Mouse (Mus musculus) c-Kit-positive CD71-positive TER-119-negative erythroid progenitor cells, embryonic 14.5 days (primary cell): ENCODE results near the gene Abi3.
A peak's percentile ranks its signal among the peaks of the same experiment; 100 is the strongest.

ENCODE experiments used
- DNase-seq: peaks from one replicate; pipeline ENCODE4 v3.0.0-alpha.2; 2013; ENCODE audit warnings: low read depth

Abi3 gene

DNA sequence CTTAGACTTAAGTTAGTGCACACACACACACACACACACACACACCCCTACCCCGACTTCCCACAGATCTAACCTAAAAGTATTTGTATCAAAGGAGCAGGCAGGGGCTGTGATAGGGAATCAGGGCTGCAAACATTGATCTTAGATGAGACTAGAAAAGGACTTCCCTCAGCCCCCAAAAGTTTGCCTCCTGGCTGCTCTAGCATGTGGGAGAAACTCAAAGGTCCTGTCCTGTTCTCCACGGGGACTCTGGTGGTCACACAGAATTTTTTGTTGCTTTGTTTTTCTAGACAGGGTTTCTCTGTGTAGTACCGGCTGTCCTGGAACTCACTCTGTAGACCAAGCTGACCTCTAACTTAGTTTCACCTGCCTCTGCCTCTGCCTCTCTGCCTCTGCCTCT, 16.7 kb downstream of the Abi3 start:
- no peak for DNase-seq

DNA sequence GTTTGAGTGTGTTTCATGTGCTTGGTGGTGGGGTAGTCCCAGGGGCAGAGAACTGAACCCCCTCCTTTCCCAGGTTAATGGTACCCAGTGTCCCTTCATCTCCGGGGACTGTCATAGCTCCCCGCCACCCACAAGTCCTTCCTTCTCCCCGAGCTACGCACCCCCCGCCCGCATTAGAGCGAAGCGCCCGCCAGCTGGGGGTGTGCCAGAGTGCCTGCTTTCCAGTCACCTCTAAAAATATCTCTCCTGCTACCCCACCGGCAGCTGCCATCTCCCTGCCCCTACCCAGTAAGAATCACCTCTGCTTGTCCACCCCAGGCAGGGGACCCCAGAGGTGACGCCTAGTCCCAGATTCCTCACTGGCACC, 17.4 kb downstream of the Abi3 start:
- no peak for DNase-seq

DNA sequence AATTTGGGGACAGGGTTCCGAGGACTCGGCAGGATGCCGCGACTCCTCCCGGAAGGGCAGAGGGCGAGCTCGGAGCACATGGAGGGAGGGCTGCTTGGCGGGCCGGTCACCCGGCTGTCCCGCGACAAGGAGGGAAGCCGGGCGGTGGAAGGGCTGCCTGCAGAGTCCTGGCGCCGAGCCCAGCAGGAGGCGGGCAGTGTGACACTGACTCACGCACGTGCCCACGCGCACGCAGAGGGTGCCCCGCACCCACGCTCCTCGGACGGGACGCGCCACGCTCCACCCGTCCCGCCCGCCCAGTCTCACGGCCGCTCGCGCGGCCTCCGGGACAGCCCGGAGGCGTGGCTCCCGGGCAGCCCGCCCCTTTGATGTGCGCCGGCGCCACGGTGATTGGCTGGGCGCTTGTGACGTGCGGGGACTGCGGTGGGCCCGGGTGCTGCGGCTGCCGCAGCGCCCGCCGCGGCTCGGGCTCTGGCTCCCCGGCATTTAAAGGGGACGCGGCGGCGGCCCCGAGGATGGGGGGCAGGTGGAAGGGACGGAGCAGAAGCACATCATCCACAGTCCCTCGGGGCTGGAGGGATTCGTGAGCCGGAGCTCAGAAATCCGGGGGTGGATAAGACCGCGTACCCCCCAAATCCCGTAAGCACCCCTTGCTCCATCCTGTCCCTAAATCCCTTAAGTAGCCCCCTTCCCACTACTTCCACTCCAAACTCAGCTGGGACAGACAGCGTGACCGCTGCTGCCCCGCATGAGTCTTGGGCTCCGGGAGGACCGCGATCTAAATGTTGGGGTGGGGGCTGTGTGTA, 18.0 kb downstream of the Abi3 start, which contains the start of gene Phospho1:
Phospho1 (plus strand) TSS at position 429 of the 806 bp plus-strand sequence.
- peak; percentile 81 for DNase-seq

DNA sequence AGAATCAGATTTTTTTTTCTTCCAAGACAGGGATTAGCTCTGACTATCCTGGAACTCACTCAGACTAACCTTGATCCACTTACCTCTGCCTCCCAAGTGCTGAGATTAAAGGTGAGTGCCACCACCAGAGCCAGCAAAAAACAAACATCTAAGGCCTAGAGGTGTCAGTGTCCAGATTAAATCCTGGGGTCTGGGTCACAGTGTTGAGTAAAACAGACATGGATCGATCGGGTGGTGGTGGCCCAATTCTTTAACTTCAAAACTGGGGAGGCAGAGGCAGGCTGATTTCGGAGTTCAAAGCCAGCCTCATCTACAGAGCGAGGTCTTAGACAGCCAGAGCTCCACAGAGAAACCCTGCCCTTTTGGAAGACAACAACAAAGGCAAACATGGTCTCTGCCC, 19.8 kb downstream of the Abi3 start:
- DNase-seq, result no peak

DNA sequence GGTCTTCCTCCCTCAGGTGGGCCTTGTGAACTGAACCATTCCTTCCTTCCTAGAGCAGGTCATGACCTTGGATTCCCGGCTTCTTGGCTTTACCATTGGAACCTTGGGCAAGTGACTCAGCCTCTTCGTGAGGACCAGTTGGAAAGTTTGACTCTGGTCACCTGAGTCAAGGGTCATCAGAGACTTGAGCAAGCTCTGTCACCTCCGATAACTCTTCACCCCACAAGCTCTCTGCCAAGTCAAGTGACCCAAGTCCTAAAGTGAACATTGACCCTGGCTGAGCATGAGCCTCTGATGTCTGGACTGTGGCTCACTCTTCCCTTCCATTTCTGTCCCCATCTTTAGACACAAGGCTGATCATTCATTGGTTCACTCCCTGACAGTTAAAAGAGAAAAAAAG, 20.8 kb downstream of the Abi3 start:
- DNase-seq, result no peak

DNA sequence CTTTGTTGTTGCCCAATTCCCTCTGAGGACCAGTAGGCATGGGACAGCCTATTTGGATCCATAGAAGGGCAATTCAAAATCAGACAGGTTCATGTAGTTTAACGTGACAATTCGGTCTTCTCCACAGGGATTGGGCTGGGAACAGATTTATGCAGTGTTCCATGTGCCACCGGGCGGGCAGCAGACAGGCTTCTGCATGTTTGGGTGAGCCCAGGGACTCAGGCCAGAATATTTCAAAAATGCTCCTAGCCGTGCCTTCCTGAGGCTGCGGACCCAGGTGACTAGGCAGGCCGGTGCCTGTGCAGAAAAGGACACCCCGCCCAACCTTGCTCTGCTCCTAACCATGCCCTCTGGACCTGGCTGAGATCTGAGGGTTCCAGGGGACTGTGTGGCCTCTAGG, 23.1 kb downstream of the Abi3 start:
- no peak for DNase-seq

DNA sequence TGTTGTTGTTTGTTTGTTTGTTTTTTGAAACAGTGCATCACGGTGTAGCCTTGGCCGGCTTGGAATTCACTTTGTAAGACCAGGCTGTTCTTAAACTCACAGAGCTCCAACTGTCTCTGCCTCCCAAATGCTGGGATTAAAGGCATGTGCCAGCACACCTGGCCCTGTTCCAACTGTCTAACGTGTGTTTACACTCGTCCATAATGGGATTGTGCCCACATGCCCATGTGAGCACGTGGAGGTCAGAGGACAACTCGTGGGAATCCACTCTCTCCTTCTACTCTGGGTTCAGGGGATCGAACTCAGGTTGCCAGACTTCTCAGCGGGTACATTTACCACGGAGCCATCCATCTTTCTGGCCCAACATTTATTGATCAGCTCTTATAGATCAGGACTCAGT, 26.9 kb downstream of the Abi3 start:
- DNase-seq, result no peak

DNA sequence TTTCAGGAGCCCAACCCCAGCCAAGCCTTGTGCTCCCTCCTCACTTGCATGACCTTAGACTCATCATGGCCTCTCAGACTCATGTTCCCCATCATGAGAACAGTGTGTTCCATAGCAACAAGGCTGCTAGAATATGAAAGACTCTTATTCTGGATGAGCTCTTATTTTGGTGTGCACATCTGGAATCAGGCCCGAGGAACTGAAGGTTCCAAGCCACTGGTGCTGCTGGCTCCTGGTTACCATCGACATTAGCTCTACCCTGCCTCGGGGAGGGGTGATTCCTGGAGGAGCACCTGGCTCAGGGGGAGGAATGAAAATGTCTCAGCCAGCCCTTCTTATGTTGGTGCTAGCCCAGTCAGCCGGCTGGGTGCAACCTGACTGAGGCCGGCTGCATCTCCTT, 27.4 kb downstream of the Abi3 start:
- no peak for DNase-seq

DNA sequence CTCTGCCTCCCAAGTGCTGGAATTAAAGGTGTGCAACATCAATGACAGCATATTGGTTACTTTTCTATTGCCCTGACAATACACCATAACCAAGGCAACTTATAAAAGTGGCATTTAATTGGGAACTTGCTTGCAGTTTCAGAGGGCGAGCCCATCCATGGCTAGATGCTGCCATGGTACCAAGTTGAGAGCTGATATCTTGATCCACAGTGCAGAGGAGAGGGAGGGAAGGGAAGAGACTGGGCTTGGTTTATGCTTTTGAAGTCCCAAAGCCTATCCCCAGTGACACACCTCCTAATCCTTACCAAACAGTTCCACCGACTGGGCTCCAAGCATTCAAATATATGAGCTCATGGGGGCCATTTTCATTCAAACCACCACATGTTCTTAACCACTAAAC, 28.2 kb downstream of the Abi3 start:
- DNase-seq, result no peak

DNA sequence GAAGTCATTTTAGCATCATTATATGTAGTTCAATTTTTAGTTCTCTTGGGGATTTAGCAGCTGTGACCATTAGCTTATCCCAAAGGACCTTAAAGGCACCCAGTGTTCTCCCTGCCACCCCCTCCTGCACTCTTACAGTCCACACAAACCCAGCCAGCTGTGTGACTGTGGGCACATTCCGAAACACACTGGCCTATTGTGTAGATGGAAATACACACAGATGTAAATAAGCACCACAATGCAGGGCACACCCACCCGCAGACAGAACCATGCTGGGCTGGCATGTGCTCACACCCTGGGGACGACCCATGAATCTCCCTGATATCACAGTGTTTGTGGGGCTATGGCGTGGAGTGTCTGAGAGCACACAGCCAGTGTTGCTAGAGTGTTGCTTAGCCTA, 30.1 kb downstream of the Abi3 start:
- DNase-seq, result no peak

DNA sequence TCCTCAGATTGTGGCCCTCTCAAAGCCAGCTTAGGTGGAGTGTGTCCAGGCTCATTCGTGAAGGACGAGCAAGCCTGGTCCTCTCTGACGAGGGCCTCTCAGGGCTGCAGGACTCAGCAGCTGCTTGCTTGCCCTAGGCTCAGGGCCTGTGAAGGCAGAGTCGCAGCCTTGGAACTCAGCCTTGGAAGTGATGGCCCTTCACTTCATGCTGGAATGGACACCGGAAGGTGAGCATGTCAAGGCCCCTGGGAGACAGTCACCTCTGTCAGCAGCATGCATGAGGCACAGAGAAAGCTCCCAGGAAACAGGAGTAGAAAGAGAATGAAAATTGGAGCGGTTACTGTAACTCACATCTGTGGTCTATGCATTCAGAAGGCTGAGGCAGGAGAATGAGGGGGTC, 30.5 kb downstream of the Abi3 start:
- no peak for DNase-seq

DNA sequence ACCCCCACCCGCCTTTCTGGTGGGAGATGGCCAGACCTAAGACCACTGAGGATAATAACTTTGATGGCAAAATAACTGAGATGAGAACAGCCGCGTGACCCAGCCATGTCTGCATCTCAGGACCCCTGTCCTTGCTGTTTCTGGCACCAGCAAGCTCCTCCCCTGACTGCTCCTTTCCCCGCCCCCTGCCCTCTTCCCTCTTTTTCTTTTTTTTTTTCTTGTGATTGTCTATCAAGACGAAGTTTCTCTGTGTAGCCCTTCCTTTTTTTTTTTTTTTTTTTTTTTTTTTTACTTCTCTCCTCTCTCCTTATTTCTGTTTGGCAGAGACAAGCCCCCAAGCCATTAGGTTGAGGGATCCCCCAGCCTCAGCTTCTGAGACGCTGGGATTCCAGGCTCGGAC, 31.4 kb downstream of the Abi3 start:
- DNase-seq, result no peak

DNA sequence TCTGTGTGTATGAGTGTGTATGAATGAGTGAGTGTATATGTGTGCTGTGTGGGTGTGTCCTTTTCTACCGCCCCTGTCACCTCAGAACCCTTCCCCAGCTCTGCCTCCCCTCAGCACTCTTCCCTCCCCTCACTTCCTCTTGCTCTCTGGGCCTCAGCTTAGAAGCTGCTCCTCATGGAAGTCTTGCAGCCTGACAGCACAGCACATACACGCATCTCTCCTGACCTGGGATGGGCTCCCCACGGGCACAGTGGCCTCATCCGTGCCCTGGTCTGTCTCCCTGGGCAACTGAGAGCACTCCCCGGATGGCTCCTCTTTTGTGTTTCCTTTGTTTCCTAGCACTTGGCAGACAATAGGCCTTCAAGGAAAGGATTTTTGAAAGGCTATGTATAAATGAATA, 32.7 kb downstream of the Abi3 start:
- no peak for DNase-seq

DNA sequence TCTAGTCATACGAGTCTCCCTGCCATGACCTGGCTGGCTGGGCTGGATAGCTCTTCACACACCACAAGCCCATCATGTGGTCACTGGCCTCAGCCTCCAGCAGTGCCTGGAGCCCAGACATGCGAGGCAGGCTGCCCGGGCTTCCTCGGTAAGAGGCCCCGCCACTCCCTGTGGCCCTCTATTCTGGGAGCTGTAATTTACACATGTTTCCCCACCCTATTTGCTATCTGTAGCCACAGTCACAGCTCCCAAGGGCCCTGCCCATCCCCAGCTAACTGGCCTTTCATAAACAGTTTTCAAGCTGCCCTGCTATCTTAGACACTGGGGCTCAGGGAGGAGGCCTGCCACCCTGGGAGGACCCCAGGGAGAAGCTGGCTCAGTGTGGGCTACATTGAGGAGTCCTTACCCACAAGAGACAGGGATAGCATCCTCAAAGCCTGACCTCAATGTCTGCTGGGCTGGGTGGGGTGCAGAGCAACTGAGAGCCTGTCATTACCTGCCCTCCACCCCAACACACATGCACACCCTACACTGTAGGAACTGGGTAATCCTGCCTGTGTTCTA, 33.7 kb downstream of the Abi3 start:
- peak; percentile 81 for DNase-seq

DNA sequence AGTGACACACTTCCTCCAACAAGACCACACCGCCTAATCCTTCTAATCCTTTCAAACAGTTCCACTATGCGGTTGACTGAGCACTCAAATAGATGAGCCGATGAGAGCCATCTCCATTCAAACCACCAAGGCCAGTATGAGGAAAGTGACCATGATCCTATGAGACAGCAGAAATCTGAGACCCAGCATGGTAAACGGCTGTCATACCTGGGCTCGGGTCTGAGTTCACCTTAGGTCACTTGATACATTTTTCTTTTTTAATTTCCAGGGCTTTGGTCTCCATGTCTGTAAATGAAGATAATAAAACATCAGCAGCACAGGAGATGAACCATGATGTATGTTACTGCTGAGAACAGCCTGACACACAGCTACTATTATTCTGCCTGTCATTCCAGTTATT, 34.4 kb downstream of the Abi3 start:
- DNase-seq, result no peak

DNA sequence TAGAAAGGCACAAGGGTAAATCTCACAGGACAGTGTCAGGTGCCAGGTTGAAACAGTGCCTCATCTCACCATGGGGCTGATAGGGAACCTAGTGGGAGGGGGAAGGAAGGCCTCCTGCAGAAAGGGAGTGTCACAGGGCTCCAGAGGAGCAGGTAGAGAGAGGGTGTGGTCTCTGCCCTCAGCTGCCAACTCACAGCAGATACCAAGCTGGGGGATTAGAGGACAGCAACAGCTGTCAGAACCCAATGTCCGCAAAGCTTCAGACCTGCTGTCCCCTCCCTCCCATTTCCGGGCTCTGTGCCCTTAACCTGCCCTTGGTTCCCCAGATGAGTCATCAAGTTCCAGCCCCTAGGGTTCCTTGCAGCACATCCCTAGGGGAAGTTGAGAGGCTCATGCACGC, 36.7 kb downstream of the Abi3 start:
- no peak for DNase-seq

DNA sequence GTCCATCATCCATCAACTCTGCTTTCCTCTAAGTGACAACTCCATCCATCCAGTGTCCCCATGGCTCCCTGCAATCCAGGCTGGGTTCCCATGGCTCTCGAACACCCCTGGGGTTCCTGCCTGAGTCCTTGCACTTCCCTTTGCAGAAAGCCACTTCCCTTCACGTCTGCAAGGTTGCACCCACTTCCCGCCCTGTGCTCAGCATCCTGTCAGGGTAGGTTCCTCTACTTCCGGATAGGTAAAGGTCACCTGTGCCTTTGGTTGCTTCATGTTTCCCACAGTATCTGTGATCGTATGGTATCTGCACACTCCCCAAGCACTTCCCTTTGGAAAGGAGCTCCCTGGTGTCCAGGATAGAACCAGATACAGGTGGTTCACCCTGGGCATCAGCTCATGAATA, 37.3 kb downstream of the Abi3 start:
- no peak for DNase-seq

DNA sequence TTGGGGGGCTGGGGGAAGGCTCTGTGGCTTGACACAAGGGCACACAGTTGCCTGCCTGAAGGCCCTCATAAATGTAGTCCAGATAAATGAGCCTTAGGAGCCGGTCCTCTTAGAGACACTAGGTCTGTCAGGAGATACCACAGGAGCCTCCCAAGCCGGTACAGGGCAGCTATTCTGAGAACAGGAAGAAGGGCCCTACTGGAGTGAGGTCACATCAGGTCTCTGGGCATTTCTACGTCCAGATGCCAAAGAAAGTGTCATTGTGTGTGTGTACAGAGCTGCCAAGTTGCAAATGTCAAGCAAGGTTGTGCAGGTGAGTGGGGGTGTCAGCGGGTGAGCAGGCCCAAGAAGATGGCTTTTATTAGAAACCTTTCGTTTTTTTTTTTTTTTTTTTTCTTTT, 46.7 kb downstream of the Abi3 start:
- DNase-seq, result no peak

DNA sequence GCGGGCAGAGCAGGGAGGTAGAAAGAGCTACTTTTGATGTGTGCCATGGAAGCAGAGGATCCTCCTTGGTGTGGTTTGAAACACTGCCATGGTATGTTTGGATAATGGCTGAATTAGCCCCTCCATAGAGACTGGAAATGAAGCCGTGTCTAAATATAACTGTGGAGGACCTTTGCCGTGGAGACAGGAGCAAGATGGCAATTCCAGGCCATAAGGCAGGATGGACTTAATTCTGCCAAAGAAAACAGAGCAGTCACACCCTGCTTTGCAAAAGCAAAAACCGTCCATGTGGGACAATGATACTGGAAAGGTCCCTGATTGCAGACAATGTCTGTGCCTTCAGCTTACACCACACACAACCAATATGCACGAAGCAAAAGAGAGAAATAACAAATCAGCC, 48.1 kb downstream of the Abi3 start:
- no peak for DNase-seq

DNA sequence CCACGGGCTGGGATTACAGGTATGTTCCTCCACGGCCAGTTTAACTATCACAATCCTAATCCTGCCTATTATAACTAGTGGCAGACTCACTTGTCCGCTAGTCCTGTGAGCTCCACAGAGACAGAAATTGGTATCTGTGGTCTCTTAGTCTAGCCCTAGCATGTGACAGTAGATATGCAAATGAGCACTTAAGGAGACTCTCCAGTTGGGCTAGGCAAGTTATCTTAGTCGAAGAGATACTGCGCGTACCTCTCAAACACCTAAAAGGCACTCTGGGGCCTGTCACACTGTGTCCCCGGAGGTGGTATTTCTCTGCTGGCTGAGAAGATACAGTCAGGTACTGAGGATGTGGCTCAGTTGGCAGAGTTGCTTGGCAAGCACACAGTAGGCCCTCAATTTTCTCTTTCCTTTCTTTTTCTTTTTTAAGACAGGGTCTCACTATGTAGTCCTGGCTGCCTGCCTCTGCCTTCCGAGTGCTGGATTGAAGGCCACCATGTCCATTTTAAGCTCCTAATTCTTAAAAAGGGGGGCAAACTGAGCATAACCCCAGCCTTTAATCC, 49.2 kb downstream of the Abi3 start:
- peak; percentile 62 for DNase-seq

DNA sequence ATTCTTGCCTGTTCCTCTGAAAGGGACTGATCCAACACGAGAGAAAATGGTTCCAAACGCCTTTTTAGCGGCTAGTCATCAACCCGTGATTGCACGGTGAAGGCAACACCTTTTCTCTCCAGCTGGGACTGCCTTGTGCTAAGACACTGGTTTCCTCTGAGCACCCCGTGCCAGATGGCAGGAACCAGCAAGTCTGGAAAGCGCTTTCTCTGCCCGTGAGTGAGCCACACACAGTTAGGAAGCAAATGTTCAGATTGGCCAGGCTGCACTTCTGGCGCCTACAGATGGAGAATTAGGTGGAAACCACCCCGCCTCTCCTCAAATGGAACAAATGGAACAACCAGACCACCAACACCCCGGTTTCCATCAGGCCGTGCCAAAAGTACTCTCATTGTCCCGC, 50.5 kb downstream of the Abi3 start:
- DNase-seq, result no peak

DNA sequence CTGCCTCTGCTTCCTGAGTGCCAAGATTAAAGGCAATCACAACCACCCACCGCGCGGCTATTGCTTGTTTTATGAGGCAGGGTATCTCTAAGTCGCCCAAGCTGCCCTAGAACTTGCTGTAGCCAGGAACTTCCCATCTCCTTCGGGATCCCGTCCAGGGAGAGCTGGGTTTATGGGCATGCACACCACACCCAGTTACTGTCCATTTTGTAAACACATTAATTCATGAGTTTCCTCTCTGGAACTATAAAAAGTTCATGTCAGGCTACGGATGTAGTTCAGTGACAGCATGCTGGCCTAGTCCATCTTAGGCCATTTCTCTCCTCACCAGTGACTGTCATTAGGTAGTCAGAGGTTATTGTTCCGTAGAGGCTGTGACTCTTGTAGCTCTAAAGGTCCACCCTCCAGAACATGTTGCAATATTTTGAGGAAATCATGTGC, 52.8 kb downstream of the Abi3 start:
- no peak for DNase-seq

DNA sequence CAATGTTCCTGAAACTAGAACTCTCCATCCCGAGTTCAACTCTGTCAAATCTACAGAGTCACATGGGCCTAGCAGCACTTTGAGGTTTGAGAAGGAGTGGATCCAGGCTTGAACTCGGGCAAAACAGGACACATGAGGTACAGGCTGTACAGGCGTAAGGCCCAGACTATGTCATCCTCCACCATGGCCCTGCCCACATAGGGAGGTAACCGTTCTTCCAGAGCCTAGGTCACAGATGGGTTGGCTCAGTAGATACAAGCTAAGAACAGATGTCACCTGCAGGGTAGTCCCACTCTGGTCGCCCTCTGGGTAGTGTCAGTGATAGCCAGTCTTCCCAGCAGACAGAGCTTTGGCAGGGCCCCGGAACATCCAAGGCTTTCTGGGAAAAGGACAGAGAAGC, 55.8 kb downstream of the Abi3 start:
- DNase-seq, result no peak

DNA sequence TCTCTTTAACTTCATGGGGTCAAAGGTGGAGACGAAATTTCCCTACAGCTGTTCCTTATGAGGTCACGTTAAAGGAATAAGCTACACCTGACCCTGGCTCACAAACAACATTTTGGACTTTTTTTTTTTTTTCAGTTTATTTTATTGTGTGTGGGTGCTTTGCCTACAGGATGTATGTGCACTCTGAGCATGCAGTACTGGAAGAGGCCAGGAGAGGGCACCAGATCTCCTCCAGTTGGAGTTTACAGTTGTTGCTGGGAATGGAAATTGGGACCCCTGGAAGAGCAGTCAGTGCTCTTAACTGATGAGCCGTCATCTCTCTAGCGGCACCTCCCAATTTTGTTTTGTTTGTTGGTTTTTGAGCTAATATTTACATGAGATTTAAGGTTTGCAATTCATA, 56.6 kb downstream of the Abi3 start:
- DNase-seq, result no peak
